Mouse (Mus musculus) E14TG2a.4 (cell line): Measurements from ENCODE around the gene Akr1d1.

Experiments used
- CTCF ChIP-seq: conservative IDR thresholded peaks from 2 replicates; pipeline ENCODE4 v1.5.1; 2014; ENCODE audit warnings: low read length
- NANOG ChIP-seq: IDR thresholded peaks from 2 replicates; pipeline ENCODE4 v1.6.1; 2014; ENCODE audit warnings: borderline replicate concordance, low read length, mixed read lengths
- POU5F1 ChIP-seq: IDR thresholded peaks from 2 replicates; pipeline ENCODE4 v1.6.1; 2014; ENCODE audit warnings: low read length, borderline replicate concordance

DNA sequence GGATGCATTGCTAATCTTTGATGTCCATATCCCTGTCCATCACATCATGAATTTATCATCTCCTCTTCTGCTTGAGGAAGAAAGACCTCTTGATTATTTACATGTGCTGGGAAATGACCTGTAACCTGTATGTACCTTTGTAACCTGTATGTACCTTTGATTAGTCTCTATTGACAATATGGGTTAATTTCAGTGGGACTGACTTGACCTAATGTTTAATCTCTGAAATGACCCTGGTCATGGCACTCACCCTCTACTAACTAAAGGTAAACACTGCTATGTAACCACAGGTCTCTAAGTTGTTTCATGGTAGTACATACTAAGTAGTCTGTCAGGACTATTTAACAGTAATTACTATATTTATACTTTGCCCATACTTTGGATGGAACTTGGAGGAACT, 19.2 kb upstream of the Akr1d1 start:
- TF ChIP-seq CTCF (no peak), NANOG (no peak), POU5F1 (no peak)
